Mouse (Mus musculus) Patski (cell line): ENCODE results near the gene Necab3. TPM values are rescaled to one million over a fixed set of nuclear protein-coding genes. Genes with fewer than 3 reads are reported as not detected.

ENCODE experiments used
- ATAC-seq: fragments of 100-300 bp; one replicate; pipeline ENCODE4 v1.8.0; 2021
- CTCF ChIA-PET: fragments of 350-600 bp; sonication (Branson Sonifier 250); formaldehyde crosslinking; loops from one replicate; lab custom pipeline; 2022; ENCODE audit warnings: inconsistent platforms; lab: Charles Lee
- POLR2A ChIA-PET: fragments of 350-600 bp; sonication (Branson Sonifier 250); formaldehyde crosslinking; loops from one replicate; lab custom pipeline; 2022; ENCODE audit warnings: antibody characterized with exemption, inconsistent platforms; lab: Charles Lee
- DNase-seq: peaks from one replicate; pipeline ENCODE4 v3.0.0-alpha.2; 2011; ENCODE audit warnings: low read depth, low spot score
- H3K27me3 ChIP-seq: fragments of 371-371 bp; one replicate; pipeline ENCODE4 v1.5.1; 2021
- CTCF ChIP-seq: fragments of 100-300 bp; IDR thresholded peaks from one replicate; pipeline ENCODE4 v1.5.1; 2021
- in situ Hi-C: fragments of 300-500 bp; cut with MboI; formaldehyde crosslinking; loops from 3 replicates; pipeline ENCODE4 v1.11.1; 2018; ENCODE audit warnings: low pct_unique_long_range_greater_than_20kb, mixed read lengths
- polyA plus RNA-seq: library from polyadenylated mRNA; unstranded; gene quantifications from one replicate; pipeline ENCODE4 v1.2.3, GENCODE M21; 2021

The Necab3 gene
- polyA plus RNA-seq, result 0.65 TPM

- DNase-seq, result no peak
- ChIA-PET POLR2A (no interaction called here), CTCF (no interaction called here)
- H3K27me3 ChIP-seq, result no peaks in the 10 kb centered on the region
- in situ Hi-C loops, result no loop called here
- TF ChIP-seq CTCF, result no peak
- no peak for ATAC-seq
These were observed at the start of gene Necab3 for GRCm38 (mm10) chr2:154558264-154559039. Gene Necab3 (minus strand): TSS chr2:154558890.

- no peak for DNase-seq
- CTCF ChIA-PET, result interaction anchor here (0.9 to 1.4 kb wide), 2 partner anchors 12 to 195 kb away, joined by 3 read pairs; no protein-coding TSS in a partner anchor
- POLR2A ChIA-PET, result no interaction called here
- TF ChIP-seq CTCF, result no peak
- ATAC-seq, result no peak
- in situ Hi-C loops, result no loop called here
- H3K27me3 ChIP-seq, result peaks cover 5% of the 10 kb centered on the region
These were observed 48.3 kb upstream of the Necab3 start for GRCm38 (mm10) chr2:154606965-154607364.

GRCm38 (mm10) chr2:154604156-154604555 is 45.5 kb upstream of the Necab3 start:
- POLR2A ChIA-PET, result no interaction called here
- ATAC-seq, result no peak

GRCm38 (mm10) chr2:154603638-154604153 is 45.0 kb upstream of the Necab3 start, which contains the start of gene Pxmp4:
Gene Pxmp4 (minus strand): TSS chr2:154603708.
- DNase-seq, result peak; percentile 98
- CTCF ChIA-PET, result interaction anchor here (1.0 to 1.3 kb wide), 2 partner anchors 10 to 194 kb away, joined by 4 read pairs; no protein-coding TSS in a partner anchor
- in situ Hi-C loops, result no loop called here
- peak; percentile 99 for ATAC-seq
- peaks cover 5% of the 10 kb centered on the region for H3K27me3 ChIP-seq
- POLR2A ChIA-PET, result interaction anchor here (0.6 kb wide), 1 partner anchor 110 kb away, joined by 3 read pairs; no protein-coding TSS in a partner anchor
- no peak for TF ChIP-seq CTCF

More at GRCm38 (mm10) chr2:154604156-154604555, 45.5 kb upstream of the Necab3 start:
- in situ Hi-C loops, result no loop called here
- no peak for TF ChIP-seq CTCF
- CTCF ChIA-PET, result no interaction called here
- no peak for DNase-seq
- H3K27me3 ChIP-seq, result peaks cover 5% of the 10 kb centered on the region

GRCm38 (mm10) chr2:154603007-154603637 is 44.4 kb upstream of the Necab3 start:
- POLR2A ChIA-PET, result interaction anchor here (0.6 to 1.1 kb wide), 2 partner anchors 110 to 158 kb away, joined by 3 read pairs; no protein-coding TSS in a partner anchor
- in situ Hi-C loops, result no loop called here
- TF ChIP-seq CTCF, result no peak
- no peak for DNase-seq
- no peak for ATAC-seq
- peaks cover 5% of the 10 kb centered on the region for H3K27me3 ChIP-seq
- CTCF ChIA-PET, result interaction anchor here (1.0 to 1.3 kb wide), 2 partner anchors 11 to 193 kb away, joined by 4 read pairs; no protein-coding TSS in a partner anchor

GRCm38 (mm10) chr2:154601324-154601723 is 42.6 kb upstream of the Necab3 start:
- TF ChIP-seq CTCF, result no peak
- DNase-seq, result no peak
- POLR2A ChIA-PET, result no interaction called here
- ATAC-seq, result no peak
- CTCF ChIA-PET, result interaction anchor here (1.0 to 1.1 kb wide), 2 partner anchors 11 to 184 kb away, joined by 4 read pairs; no protein-coding TSS in a partner anchor
- H3K27me3 ChIP-seq, result no peaks in the 10 kb centered on the region
- in situ Hi-C loops, result no loop called here

GRCm38 (mm10) chr2:154600586-154600985 is 41.9 kb upstream of the Necab3 start:
- POLR2A ChIA-PET, result no interaction called here
- in situ Hi-C loops, result no loop called here
- CTCF ChIA-PET, result interaction anchor here (1.1 kb wide), 1 partner anchor 10 kb away, joined by 4 read pairs; no protein-coding TSS in a partner anchor
- H3K27me3 ChIP-seq, result no peaks in the 10 kb centered on the region
- ATAC-seq (no peak), DNase-seq (no peak)
- peak; percentile 41 for TF ChIP-seq CTCF

- POLR2A ChIA-PET, result interaction anchor here (0.6 kb wide), 1 partner anchor 21 kb away, joined by 3 read pairs; no protein-coding TSS in a partner anchor
- TF ChIP-seq CTCF, result no peak
These were observed 38.7 kb upstream of the Necab3 start for GRCm38 (mm10) chr2:154597399-154597798.

GRCm38 (mm10) chr2:154595775-154596174 is 37.1 kb upstream of the Necab3 start:
- DNase-seq (no peak), ATAC-seq (no peak)
- CTCF ChIA-PET, result interaction anchor here (0.8 to 1.5 kb wide), 2 partner anchors 11 kb away, joined by 3 to 4 read pairs; no protein-coding TSS in a partner anchor
- TF ChIP-seq CTCF, result no peak
- POLR2A ChIA-PET, result no interaction called here
- in situ Hi-C loops, result loop anchor here (25.0 kb wide), 1 partner anchor 383 kb away; the partner anchor contains the start of gene Bpifb5
- H3K27me3 ChIP-seq, result no peaks in the 10 kb centered on the region

More at GRCm38 (mm10) chr2:154597399-154597798, 38.7 kb upstream of the Necab3 start:
- ATAC-seq (no peak), DNase-seq (no peak)
- CTCF ChIA-PET, result no interaction called here
- in situ Hi-C loops, result loop anchor here (25.0 kb wide), 1 partner anchor 385 kb away; the partner anchor contains the start of gene Bpifb5
- no peaks in the 10 kb centered on the region for H3K27me3 ChIP-seq

- ChIA-PET CTCF (interaction anchor here (1.1 kb wide), 1 partner anchor 13 kb away, joined by 3 read pairs; no protein-coding TSS in a partner anchor), POLR2A (no interaction called here)
- H3K27me3 ChIP-seq, result no peaks in the 10 kb centered on the region
- ATAC-seq (no peak), DNase-seq (no peak)
- peak; percentile 68 for TF ChIP-seq CTCF
- in situ Hi-C loops, result loop anchor here (5.0 to 25.0 kb wide), 2 partner anchors 181 to 381 kb away; partner anchors contain the start of gene Bpifb5
These were observed 34.3 kb upstream of the Necab3 start for GRCm38 (mm10) chr2:154593025-154593424.
